ENCODE assay signal across 8 mouse cellular contexts in the genomic region with DNA sequence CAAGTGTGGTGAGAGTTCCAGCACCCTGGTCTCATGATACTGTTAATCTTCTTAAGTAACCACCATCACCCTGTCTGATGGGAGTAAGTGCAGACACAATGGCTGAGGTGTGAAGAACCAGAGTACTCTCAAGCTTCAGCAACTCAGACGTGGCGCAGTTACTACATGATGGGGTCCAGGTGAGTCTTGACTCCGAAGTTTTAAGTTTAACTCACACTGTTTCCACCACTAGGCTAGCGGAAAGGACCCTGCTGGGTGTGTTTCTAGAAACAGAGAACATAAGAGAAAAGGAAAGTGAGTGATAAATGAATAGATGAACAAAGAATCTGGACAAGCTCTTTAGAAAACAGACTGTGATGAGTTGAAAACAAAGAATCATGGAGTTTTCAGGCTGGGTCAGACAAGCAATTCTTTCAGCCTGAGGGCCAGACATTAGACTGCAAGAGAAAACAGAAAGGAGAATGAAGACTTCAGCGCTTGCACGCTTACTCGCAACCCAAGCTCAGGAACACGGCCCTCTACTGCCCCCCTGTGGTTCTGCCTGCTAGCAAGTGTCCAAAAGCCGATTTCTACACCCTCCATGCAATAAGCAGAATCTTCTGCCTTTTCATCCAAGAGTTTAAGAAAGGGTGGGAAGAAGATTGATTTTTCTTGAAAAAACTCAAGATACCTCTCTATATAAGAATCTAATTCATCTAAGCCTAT.
DNase-seq lines count a peak whose midpoint lies in the region; ATAC-seq and TF ChIP-seq lines count a peak whose summit lies in the region.

No protein-coding gene starts in this region.

- H3K79me2 ChIP-seq in myocyte (ENCODE audit: control insufficient read depth, insufficient read depth) = no peaks in the 10 kb centered on the region

- no peak for ATAC-seq in intestine, postnatal 0 days
- ATAC-seq in intestine, embryonic 15.5 days = no peak
- peak; percentile 86 for ATAC-seq in forebrain, embryonic 13.5 days
- ATAC-seq in hindbrain, embryonic 11.5 days (ENCODE audit: low FRiP score) = peak; percentile 72

- no peak overlapping the region for H3K9ac ChIP-seq in intestine, postnatal 0 days (ENCODE audit: low read depth, low read length)
- H3K9ac ChIP-seq in intestine, embryonic 15.5 days = no peak overlapping the region
- no peak overlapping the region for H3K9ac ChIP-seq in forebrain, embryonic 13.5 days
- no peak overlapping the region for H3K9ac ChIP-seq in hindbrain, embryonic 11.5 days (ENCODE audit: low read depth, low read length)

- TF ChIP-seq POLR2A in myocyte (IDR thresholded peaks at IDR 0.05; ENCODE audit: insufficient read length, low read depth) = no peak

- no peak overlapping the region for H3K4me3 ChIP-seq in intestine, postnatal 0 days (ENCODE audit: low read depth, low read length)
- no peak overlapping the region for H3K4me3 ChIP-seq in intestine, embryonic 15.5 days (replicated peaks)
- no peak overlapping the region for H3K4me3 ChIP-seq in forebrain, embryonic 13.5 days
- H3K4me3 ChIP-seq in hindbrain, embryonic 11.5 days (ENCODE audit: low read depth, low read length) = no peak overlapping the region
- H3K4me3 ChIP-seq in left cerebral cortex, adult 2 months = no peak overlapping the region
- H3K4me3 ChIP-seq in myocyte = no peak overlapping the region

- no peaks in the 10 kb centered on the region for H3K27me3 ChIP-seq in intestine, postnatal 0 days (replicated peaks; ENCODE audit: control insufficient read depth, insufficient read depth, low read length)
- H3K27me3 ChIP-seq in intestine, embryonic 15.5 days (replicated peaks) = no peaks in the 10 kb centered on the region
- H3K27me3 ChIP-seq in forebrain, embryonic 13.5 days = no peaks in the 10 kb centered on the region
- H3K27me3 ChIP-seq in hindbrain, embryonic 11.5 days (ENCODE audit: control insufficient read depth, insufficient read depth, low read length) = no peaks in the 10 kb centered on the region
- H3K27me3 ChIP-seq in myocyte (ENCODE audit: control insufficient read depth, insufficient read depth, insufficient read length) = no peaks in the 10 kb centered on the region

- H3K9me3 ChIP-seq in intestine, postnatal 0 days (ENCODE audit: control insufficient read depth) = no peaks in the 10 kb centered on the region
- H3K9me3 ChIP-seq in intestine, embryonic 15.5 days = no peaks in the 10 kb centered on the region
- no peaks in the 10 kb centered on the region for H3K9me3 ChIP-seq in forebrain, embryonic 13.5 days (replicated peaks)
- H3K9me3 ChIP-seq in hindbrain, embryonic 11.5 days (ENCODE audit: control insufficient read depth, low read length) = no peaks in the 10 kb centered on the region

- WGBS in intestine, postnatal 0 days = 40% methylated on average over 9 of the region's 9 CpGs
- 49% methylated on average over 9 of the region's 9 CpGs for WGBS in intestine, embryonic 15.5 days
- 36% methylated on average over 9 of the region's 9 CpGs for WGBS in forebrain, embryonic 13.5 days
- WGBS in hindbrain, embryonic 11.5 days = 42% methylated on average over 9 of the region's 9 CpGs

- intact Hi-C loops in left cerebral cortex, adult 2 months (cut with DNase I) = loop anchor here (5.0 to 10.0 kb wide), 2 partner anchors 134 to 318 kb away; no protein-coding TSS in a partner anchor

- peak; percentile 77 for TF ChIP-seq CTCF in intestine, postnatal 0 days (IDR thresholded peaks at IDR 0.05; ENCODE audit: low read depth)
- TF ChIP-seq CTCF in left cerebral cortex, adult 2 months (IDR thresholded peaks at IDR 0.05) = peak; percentile 89

- H3K27ac ChIP-seq in intestine, postnatal 0 days (ENCODE audit: low read depth, low read length) = no peak overlapping the region
- no peak overlapping the region for H3K27ac ChIP-seq in intestine, embryonic 15.5 days
- H3K27ac ChIP-seq in forebrain, embryonic 13.5 days = no peak overlapping the region
- H3K27ac ChIP-seq in hindbrain, embryonic 11.5 days (ENCODE audit: low read depth, low read length) = no peak overlapping the region
- H3K27ac ChIP-seq in left cerebral cortex, adult 2 months = no peak overlapping the region

- no peak overlapping the region for H3ac ChIP-seq in myocyte (ENCODE audit: control insufficient read depth, insufficient read length)

- peak; percentile 4 for DNase-seq in c-Kit-positive CD71-positive TER-119-negative erythroid progenitor cells, embryonic 14.5 days (ENCODE audit: low read depth)
- peak; percentile 88 for DNase-seq in hindbrain, embryonic 11.5 days (ENCODE audit: low spot score)
- peak; percentile 83 to 92 for DNase-seq in left cerebral cortex, adult 2 months (ENCODE audit: extremely low spot score in 1 of 2, low spot score in 2 of 2)
- peak; percentile 4 for DNase-seq in thymus, postnatal 25 days

- H3K4me1 ChIP-seq in intestine, postnatal 0 days (replicated peaks; ENCODE audit: control insufficient read depth, insufficient read depth, low read length) = no peaks in the 10 kb centered on the region
- no peaks in the 10 kb centered on the region for H3K4me1 ChIP-seq in intestine, embryonic 15.5 days (replicated peaks)
- no peaks in the 10 kb centered on the region for H3K4me1 ChIP-seq in forebrain, embryonic 13.5 days
- H3K4me1 ChIP-seq in hindbrain, embryonic 11.5 days (replicated peaks; ENCODE audit: control insufficient read depth, insufficient read depth, low read length) = no peaks in the 10 kb centered on the region

- no peaks in the 10 kb centered on the region for H3K36me3 ChIP-seq in intestine, postnatal 0 days (ENCODE audit: control insufficient read depth, insufficient read depth)
- H3K36me3 ChIP-seq in intestine, embryonic 15.5 days = no peaks in the 10 kb centered on the region
- no peaks in the 10 kb centered on the region for H3K36me3 ChIP-seq in forebrain, embryonic 13.5 days (ENCODE audit: poor library complexity, severe bottlenecking)
- no peaks in the 10 kb centered on the region for H3K36me3 ChIP-seq in hindbrain, embryonic 11.5 days (ENCODE audit: control insufficient read depth, insufficient read depth, low read length)
- H3K36me3 ChIP-seq in myocyte (ENCODE audit: control insufficient read depth, insufficient read depth) = no peaks in the 10 kb centered on the region

- H3K4me2 ChIP-seq in intestine, postnatal 0 days (replicated peaks; ENCODE audit: low read depth) = no peak overlapping the region
- no peak overlapping the region for H3K4me2 ChIP-seq in intestine, embryonic 15.5 days (replicated peaks)
- H3K4me2 ChIP-seq in forebrain, embryonic 13.5 days = no peak overlapping the region
- H3K4me2 ChIP-seq in hindbrain, embryonic 11.5 days (replicated peaks; ENCODE audit: low read depth, low read length) = no peak overlapping the region
- H3K4me2 ChIP-seq in myocyte (ENCODE audit: low read depth) = peak overlapping the region; percentile 58

TF ChIP-seq in myocyte, 11 proteins besides CTCF, POLR2A, EP300 and RAD21:
- no peak for TF ChIP-seq POLR2AphosphoS2 (IDR thresholded peaks at IDR 0.05; ENCODE audit: insufficient read length, low read depth)
- no peak for TF ChIP-seq E2F4 (IDR thresholded peaks at IDR 0.05; ENCODE audit: insufficient read depth)
- TF ChIP-seq TCF12 (IDR thresholded peaks at IDR 0.05; ENCODE audit: insufficient read depth, poor library complexity, severe bottlenecking) = no peak
- TF ChIP-seq SRF (IDR thresholded peaks at IDR 0.05; ENCODE audit: control insufficient read depth, insufficient read length, low read depth) = no peak
- TF ChIP-seq CEBPB (IDR thresholded peaks at IDR 0.05; ENCODE audit: insufficient read depth, poor library complexity, severe bottlenecking) = no peak
- no peak for TF ChIP-seq MAX (IDR thresholded peaks at IDR 0.05; ENCODE audit: low read depth)
- TF ChIP-seq TCF3 (IDR thresholded peaks at IDR 0.05; ENCODE audit: insufficient read length, low read depth) = no peak
- TF ChIP-seq MYOG (IDR thresholded peaks at IDR 0.05; ENCODE audit: control insufficient read depth in 1 of 3, insufficient read depth in 1 of 3, insufficient read length in 2 of 3, low read depth in 2 of 3) = no peak
- no peak for TF ChIP-seq MYOD1 (IDR thresholded peaks at IDR 0.05; ENCODE audit: control insufficient read depth in 1 of 3, insufficient read length in 2 of 3, low read depth in 2 of 3)
- TF ChIP-seq REST (IDR thresholded peaks at IDR 0.05; ENCODE audit: insufficient read depth, insufficient read length) = no peak
- TF ChIP-seq USF1 (IDR thresholded peaks at IDR 0.05; ENCODE audit: low read depth) = no peak

Comparison
In these comparisons a context has a peak if more than half of its experiments do, and no peak if none do; other contexts are left out.
1. ATAC-seq: peak in forebrain, embryonic 13.5 days (single experiment) and hindbrain, embryonic 11.5 days (single experiment); none in intestine, postnatal 0 days (single experiment) and intestine, embryonic 15.5 days (single experiment).
2. DNase-seq: peak in every context shown above with its lines; median percentile 88 in hindbrain, embryonic 11.5 days; 88 in left cerebral cortex, adult 2 months; 4 in c-Kit-positive CD71-positive TER-119-negative erythroid progenitor cells, embryonic 14.5 days; 4 in thymus, postnatal 25 days.